Mouse (Mus musculus) frontal cortex, postnatal 14 days (tissue): ENCODE results near the gene Fancf.
A peak's percentile ranks its signal among the peaks of the same experiment; 100 is the strongest.

ENCODE experiments used
- DNase-seq, 2 experiments: peaks; one replicate each; pipeline ENCODE4 v3.0.0; 2022; ENCODE audit warnings: low spot score in 2 of 2

The Fancf gene

GRCm38 (mm10) chr7:51862097-51862492, at the start of gene Fancf:
Fancf (minus strand) TSS chr7:51862267.
- peak; percentile 95 to 99 for DNase-seq

DNA sequence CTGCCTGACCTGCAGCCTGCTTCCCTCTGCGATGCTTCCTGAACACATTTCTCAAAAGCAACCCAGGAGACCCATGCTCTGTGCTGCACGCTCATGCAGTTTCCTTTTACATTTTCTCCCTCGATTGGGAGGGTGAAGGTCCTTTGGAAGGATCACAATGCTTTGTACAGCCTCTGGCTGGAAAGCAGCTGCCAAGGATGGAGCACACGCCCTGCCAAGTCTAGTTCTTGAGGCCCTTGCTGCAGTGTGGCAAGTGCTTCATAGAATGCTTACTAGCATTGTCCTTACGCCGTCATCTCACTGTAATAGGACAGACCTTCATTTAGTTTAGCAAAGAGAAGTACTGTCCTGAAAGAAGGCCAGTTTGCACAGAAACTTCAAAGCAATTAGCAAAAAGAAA, 37.0 kb upstream of the Fancf start:
- no peak for DNase-seq

DNA sequence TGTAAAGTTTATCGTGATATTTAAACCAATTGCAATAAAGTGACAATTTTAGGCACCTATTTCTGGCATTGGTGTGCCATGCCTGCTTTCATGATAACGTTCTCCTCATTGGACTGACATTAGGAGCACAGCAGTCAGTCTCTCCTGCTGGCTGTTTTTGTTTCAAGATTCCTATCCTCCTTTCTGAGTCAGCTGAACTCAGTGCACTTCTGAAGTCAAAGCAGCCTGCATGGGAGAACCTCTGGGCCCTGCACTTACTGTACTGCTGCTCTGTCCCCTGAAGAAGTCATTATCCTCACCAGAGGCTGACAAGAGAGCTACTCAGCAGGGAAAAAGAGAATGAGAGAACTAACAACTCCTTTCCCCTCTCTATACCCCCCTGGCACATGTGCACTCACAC, 32.9 kb upstream of the Fancf start:
- no peak for DNase-seq

- no peak for DNase-seq
Measured at GRCm38 (mm10) chr7:51894133-51894801, 32.2 kb upstream of the Fancf start.

GRCm38 (mm10) chr7:51893008-51893407, 30.9 kb upstream of the Fancf start:
- no peak for DNase-seq

- DNase-seq = no peak
Measured at GRCm38 (mm10) chr7:51892224-51892965, 30.3 kb upstream of the Fancf start.

DNA sequence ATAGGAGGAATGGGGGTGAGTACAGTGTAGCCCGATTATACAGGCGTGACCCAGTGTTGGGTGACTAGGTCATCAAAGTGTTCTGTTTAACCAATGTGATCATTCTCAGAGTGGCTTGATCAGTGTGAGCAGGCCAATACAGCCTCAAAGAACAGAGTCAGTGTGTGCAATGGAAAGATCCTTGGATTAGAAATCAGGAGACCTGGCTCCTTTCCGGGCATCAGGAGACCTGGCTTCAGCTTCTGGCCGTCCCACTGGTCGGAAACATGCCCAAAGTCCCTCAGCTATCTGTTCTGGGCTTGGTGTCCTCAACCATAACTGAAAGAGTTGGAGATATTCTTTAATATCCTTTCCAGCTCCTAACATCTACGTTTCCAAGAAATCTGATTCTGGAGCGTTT, 27.5 kb upstream of the Fancf start:
- DNase-seq = no peak

DNA sequence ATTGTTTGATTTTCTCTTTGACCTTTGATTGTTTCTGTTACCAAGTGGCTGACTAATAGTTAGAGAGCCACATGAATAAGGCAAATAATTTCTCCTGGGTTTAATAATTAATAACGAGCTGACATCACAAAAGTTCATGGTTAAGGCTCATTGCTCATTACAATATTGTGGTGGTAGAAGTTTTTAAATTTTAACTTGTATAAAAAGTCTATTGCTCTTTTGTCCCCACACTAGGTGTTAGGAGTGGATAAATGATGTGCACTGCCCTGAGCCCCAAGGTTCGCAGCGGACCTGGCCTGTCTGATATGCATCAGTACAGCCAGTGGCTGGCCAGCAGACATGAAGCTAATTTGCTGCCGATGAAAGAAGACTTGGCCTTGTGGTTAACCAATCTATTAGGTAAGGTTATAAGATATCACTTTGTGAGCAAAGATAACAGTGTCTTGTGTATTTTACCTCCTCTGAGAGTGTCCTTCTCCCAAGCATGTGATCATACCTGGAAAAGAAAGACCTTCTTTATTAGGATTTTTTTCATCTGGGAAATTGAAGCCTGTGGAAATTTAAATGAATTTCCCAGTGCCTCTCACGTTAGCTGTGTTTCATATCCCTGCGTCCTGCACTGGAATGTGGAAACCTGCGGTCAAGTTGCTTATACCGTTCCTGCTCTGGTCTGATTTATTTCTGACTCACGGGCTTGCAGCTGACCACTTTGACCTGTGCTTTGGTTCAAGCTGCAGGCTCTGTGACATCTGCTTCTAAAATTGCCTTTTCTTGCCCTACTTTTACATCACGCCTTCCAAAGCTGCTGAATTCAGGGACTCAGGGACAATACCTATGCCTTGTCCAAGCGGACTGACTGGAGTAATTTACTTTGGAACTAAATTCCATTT, 25.9 kb upstream of the Fancf start:
- DNase-seq = no peak

DNA sequence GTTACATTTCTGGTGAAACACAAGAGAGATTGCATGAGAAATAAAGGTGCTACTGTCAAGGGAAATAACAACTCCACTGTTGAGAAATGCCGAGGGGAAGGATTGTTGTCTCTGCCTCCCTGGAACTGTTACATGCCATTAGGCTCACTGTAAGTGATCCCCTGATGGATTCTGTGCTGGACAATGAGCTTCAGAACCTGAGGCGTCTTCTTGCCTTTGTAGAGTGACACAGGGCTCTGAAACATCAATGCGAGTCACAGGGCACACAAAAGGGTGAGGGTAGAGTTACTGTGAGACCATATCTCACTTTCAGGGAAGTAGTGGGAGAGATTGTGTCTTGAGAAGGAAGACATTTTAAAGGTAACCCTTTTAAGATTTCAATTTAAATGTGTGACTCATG, 23.3 kb upstream of the Fancf start:
- DNase-seq = no peak

- DNase-seq = no peak
Measured at GRCm38 (mm10) chr7:51880121-51880520, 18.1 kb upstream of the Fancf start.

GRCm38 (mm10) chr7:51879136-51879723, 17.2 kb upstream of the Fancf start:
- peak; percentile 37 to 45 for DNase-seq

GRCm38 (mm10) chr7:51878730-51879129, 16.7 kb upstream of the Fancf start:
- no peak for DNase-seq

DNA sequence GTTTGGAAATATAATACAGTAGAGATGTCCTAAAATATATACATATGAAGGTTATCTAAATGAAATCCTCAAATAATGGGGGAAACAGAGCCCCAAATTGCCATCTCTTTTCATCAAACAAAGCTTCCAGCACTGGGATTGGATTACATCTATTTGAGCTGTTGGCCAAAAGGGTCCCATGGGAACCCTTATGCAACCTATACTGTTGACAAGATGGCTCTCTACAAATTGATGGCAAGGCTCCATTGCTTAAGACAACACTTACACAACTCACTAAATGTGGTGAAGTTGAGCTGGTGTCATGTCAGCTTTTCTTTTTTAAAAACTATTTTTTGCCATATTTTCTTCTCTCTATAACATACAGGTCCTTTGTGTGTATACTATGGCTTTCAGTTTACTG, 14.2 kb upstream of the Fancf start:
- DNase-seq = no peak

- DNase-seq = no peak
Measured at GRCm38 (mm10) chr7:51872597-51872996, 10.5 kb upstream of the Fancf start.

DNA sequence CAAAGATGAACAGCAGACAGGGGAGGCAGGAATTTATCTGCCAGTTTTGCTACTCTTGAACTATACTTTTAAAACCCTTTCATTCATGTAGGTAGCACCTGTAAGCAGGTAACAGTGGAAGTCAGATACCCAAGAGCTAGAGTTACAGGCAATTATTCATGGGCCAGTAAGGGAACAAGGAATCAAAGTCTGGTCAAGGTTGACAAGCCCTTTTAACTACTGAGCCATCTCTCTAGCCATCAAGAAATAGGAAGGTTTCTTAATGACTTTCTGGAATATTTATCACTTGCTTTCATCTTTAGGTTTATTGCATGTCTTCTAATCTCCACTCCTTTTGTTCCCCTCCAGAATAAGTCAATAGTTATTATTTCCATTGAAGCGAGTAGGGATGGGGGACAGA, 10.0 kb upstream of the Fancf start:
- no peak for DNase-seq

- no peak for DNase-seq
Measured at GRCm38 (mm10) chr7:51867983-51868382, 5.9 kb upstream of the Fancf start.

DNA sequence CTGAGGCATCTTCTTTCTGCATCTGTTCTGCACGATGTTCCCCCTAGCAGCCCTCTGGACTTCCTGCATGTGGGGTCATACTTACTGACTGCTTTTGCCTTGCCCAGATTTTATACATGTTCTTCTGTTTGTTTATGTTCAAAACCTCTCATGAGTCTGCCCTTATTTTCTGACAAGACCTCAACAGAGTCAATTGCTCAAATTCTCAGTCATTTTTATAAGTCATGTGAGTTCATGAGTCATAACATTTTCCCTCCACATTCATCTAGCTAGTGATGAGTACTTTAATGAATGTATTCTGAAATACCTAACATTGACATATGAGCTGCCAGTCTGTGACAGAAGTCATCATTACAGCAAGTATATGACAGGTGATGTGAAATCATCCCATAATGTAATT, 3.3 kb upstream of the Fancf start:
- no peak for DNase-seq

GRCm38 (mm10) chr7:51862842-51863241, 775 bp upstream of the Fancf start:
- no peak for DNase-seq

DNA sequence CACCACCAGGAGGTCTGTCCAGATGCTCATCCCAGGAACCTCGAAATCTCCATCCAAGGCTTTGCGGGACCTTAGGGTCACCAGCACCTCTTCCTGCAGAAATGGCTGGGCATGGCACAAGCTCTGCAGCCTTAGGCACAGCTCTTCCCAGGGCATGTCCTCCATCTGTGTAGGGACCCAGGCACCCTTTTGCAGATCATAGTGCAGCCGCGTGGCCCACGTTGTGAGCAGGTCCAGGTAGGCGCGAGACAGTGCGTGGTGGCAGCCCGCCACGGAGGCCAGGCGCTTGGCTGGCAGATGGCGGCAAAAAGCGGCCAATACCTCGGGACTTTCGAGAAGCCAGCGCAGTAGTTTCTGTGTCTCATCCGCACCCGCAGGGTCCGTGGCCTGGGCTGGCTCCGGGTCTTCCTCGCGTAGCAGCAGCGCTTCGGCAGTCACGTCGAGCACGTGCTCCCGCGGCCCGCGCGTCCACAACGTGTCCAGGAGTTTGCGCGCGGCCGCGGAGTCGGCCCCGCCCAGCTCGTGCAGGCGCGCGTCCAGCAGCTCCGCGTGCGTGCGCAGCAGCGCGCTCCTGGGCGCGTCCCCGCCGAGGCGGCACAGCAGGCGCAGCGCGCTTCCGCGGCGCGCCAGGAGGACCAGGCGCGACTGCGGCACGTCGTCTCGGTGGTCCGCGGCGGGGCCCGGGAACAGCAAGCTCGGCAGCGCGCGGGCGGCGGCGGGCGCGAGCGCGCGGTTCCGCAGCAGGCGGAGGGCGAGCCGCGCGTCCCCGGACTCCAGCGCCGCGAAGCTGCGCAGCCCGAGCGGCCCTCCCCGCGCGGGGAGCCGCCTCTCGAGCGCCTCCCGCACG, 594 bp downstream of the Fancf start, which contains the start of gene Gas2:
Gene Gas2 (plus strand): TSS at position 766 of the 847 bp plus-strand sequence.
- peak; percentile 81 to 84 for DNase-seq

- no peak for DNase-seq
Measured at GRCm38 (mm10) chr7:51851890-51852507, 10.1 kb downstream of the Fancf start.

DNA sequence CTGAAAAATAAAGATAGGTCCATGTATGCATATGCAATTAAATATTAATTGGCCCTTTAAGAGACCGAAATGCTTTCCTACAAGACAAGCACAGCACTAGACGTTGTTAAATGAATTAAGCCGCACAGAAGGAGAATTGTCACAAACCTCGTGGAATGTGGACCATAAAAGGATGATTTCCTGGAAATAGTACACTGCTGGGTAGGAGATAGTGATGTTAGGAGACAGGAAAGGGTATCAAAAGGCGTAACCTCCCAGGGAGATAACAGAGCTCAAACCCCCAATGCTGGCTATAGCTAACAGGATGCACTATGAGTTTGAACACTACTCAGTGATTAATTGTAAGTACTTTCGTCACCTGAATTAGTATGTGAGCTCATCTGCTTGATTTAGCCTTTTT, 11.2 kb downstream of the Fancf start:
- no peak for DNase-seq
